Mouse (Mus musculus) liver, embryonic 18 days (tissue): ENCODE results near the gene Cggbp1. TPM values are rescaled to one million over a fixed set of nuclear protein-coding genes. Genes with fewer than 3 reads are reported as not detected.

Experiments used
- polyA plus RNA-seq: library from polyadenylated mRNA; depleted of rRNA; stranded (reverse); fragments of >200 nt; gene quantifications from 2 replicates; pipeline ENCODE4 v1.2.3, GENCODE M21; 2012; rRNA removed

Cggbp1 gene
- 12.6 and 13.3 TPM in 2 replicates for polyA plus RNA-seq

DNA sequence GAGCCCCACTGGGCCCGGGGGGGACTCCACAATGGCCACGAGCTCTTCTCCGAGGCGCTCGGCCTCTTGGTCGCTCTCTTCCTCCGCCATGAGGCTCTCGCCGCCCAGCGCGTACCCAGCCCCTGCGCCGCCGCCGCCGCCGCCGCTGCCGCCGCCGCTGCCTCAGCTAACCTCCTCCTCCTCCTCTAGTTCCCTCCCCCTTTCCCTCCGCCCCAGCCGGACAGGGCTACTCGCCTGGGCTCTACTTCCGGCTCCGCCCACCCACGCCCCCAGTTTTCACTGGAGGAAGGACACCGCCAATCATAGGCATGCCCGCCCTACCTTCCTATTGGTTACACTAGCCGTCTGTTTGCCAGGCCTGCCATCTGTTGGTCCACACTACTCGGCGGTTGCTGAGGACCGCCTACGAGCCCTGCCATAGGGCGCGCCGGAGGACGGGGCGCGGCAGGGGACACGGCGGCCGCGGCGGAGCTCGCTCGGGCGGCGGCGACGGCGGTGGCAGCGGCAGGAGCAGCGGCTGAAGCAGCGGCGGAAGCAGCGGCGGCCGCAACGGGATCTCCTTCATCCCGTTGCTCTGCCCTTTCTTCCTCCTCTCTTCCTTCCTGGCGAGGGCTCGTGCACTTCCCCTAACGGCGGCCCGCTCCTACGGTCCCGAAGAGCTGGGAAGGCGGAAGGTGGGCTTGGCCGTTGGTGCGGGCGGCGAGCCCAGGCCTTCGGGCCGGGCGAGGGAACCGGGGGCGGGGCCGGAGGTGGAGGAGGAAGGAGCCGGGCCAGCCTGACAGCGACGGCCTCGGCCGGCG lies at the start of gene Cggbp1, which contains the start of gene Zfp654:
Gene Cggbp1 (plus strand): TSS at position 434 of the 800 bp plus-strand sequence.
Gene Zfp654 (minus strand): TSS at position 90 of the 800 bp plus-strand sequence.

Other genes starting within 250 kb of the Cggbp1 start
- gene Csnka2ip, start 249.6 kb upstream of the Cggbp1 start, polyA plus RNA-seq, result not detected in 2 replicates
- 4.6 and 5.9 TPM in 2 replicates for gene 4930453N24Rik, start 80.8 kb upstream of the Cggbp1 start, polyA plus RNA-seq
- gene Zfp654, start 344 bp upstream of the Cggbp1 start, polyA plus RNA-seq, result 2.7 and 3.1 TPM in 2 replicates